Comparison of ENCODE assay signal across 9 mouse cellular contexts in genomic region chr12:15800914-15801570, GRCm38 (mm10). TPM values are rescaled to one million over a fixed set of nuclear protein-coding genes. Genes with fewer than 3 reads are reported as not detected.
A peak's percentile ranks its signal among the peaks of the same experiment; 100 is the strongest.
DNase-seq lines count a peak whose midpoint lies in the region; ATAC-seq and TF ChIP-seq lines count a peak whose summit lies in the region.
"Had no signal": no experiment of that assay in that cellular context is flagged by ENCODE, and none has a peak within 500 bp of the region (broad histone marks: within the 10 kb centered on the region; RNA-seq: fewer than 3 reads in every experiment).

No protein-coding gene starts in this region.

- no peak overlapping the region for H3K27ac ChIP-seq in lung, embryonic 14.5 days (ENCODE audit: low read depth)
- H3K27ac ChIP-seq in heart, embryonic 12.5 days (ENCODE audit: poor library complexity, severe bottlenecking) = peak overlapping the region; percentile 49
- H3K27ac ChIP-seq in liver, embryonic 12.5 days = no peak overlapping the region
- H3K27ac ChIP-seq: liver, embryonic 14.5 days had no signal

- DNase-seq in lung, embryonic 14.5 days = peak; percentile 54
- no peak for DNase-seq in lung, adult 2 months
- peak; percentile 63 for DNase-seq in kidney, postnatal 14 days
- no peak for DNase-seq in adrenal gland, adult 2 months

- H3K4me3 ChIP-seq in lung, embryonic 14.5 days (ENCODE audit: low read depth, low read length) = no peak overlapping the region
- H3K4me3 ChIP-seq in lung, adult 2 months (replicated peaks; ENCODE audit: extremely low read depth, low read depth, low read length) = no peak overlapping the region
- H3K4me3 ChIP-seq in heart, embryonic 12.5 days = no peak overlapping the region
- H3K4me3 ChIP-seq in liver, embryonic 12.5 days = no peak overlapping the region

- H3K36me3 ChIP-seq in lung, embryonic 14.5 days (ENCODE audit: insufficient read depth) = peaks cover 23% of the 10 kb centered on the region; the same call in 1 of the 2 replicates
- H3K36me3 ChIP-seq in heart, embryonic 12.5 days = peaks cover 81% of the 10 kb centered on the region
- H3K36me3 ChIP-seq in liver, embryonic 12.5 days = no peaks in the 10 kb centered on the region

- H3K9ac ChIP-seq in lung, embryonic 14.5 days = no peak overlapping the region
- no peak overlapping the region for H3K9ac ChIP-seq in heart, embryonic 12.5 days
- no peak overlapping the region for H3K9ac ChIP-seq in liver, embryonic 12.5 days
- H3K9ac ChIP-seq: liver, embryonic 14.5 days had no signal

- H3K4me1 ChIP-seq in lung, embryonic 14.5 days (ENCODE audit: insufficient read depth) = 0 out of 2 replicates have a peak, but pooled peaks cover 3% of the 10 kb centered on the region
- H3K4me1 ChIP-seq in lung, adult 2 months (ENCODE audit: control insufficient read depth, insufficient read depth, low read length) = peaks cover 32% of the 10 kb centered on the region
- H3K4me1 ChIP-seq in heart, embryonic 12.5 days (replicated peaks) = peaks cover 65% of the 10 kb centered on the region
- H3K4me1 ChIP-seq in liver, embryonic 12.5 days = no peaks in the 10 kb centered on the region

- 51% methylated on average over 9 of the region's 9 CpGs for whole genome bisulfite sequencing in lung, embryonic 14.5 days
- WGBS in lung, adult 2 months = 54% methylated on average over 9 of the region's 9 CpGs
- 61% methylated on average over 9 of the region's 9 CpGs for WGBS in heart, embryonic 12.5 days
- 56% methylated on average over 9 of the region's 9 CpGs for WGBS in liver, embryonic 12.5 days (ENCODE audit: insufficient replicate concordance)

- no peak for TF ChIP-seq POLR2A in lung, adult 2 months (IDR thresholded peaks at IDR 0.05; ENCODE audit: borderline replicate concordance, extremely low read depth, low read depth, low read length)

- H3K9me3 ChIP-seq in lung, embryonic 14.5 days (ENCODE audit: low read depth, low read length) = no peaks in the 10 kb centered on the region
- no peaks in the 10 kb centered on the region for H3K9me3 ChIP-seq in heart, embryonic 12.5 days (replicated peaks)
- no peaks in the 10 kb centered on the region for H3K9me3 ChIP-seq in liver, embryonic 12.5 days (replicated peaks)

- H3K27me3 ChIP-seq in lung, embryonic 14.5 days (ENCODE audit: insufficient read depth, low read length) = no peaks in the 10 kb centered on the region
- H3K27me3 ChIP-seq in heart, embryonic 12.5 days (replicated peaks) = no peaks in the 10 kb centered on the region
- H3K27me3 ChIP-seq in liver, embryonic 12.5 days (replicated peaks) = no peaks in the 10 kb centered on the region

- no peak overlapping the region for H3K4me2 ChIP-seq in lung, embryonic 14.5 days
- H3K4me2 ChIP-seq in heart, embryonic 12.5 days = no peak overlapping the region
- no peak overlapping the region for H3K4me2 ChIP-seq in liver, embryonic 12.5 days

- TF ChIP-seq CTCF in lung, embryonic 14.5 days (IDR thresholded peaks at IDR 0.05; ENCODE audit: low read depth) = no peak
- TF ChIP-seq CTCF in lung, adult 2 months (IDR thresholded peaks at IDR 0.05; ENCODE audit: insufficient read depth, low read length) = no peak

- peak; percentile 71 for ATAC-seq in lung, embryonic 14.5 days (ENCODE audit: insufficient read depth)
- ATAC-seq in common myeloid progenitor, adult 5-6 weeks (replicated peaks; ENCODE audit: low read depth, poor library complexity, severe bottlenecking) = peak; percentile 51
- ATAC-seq in heart, embryonic 12.5 days (ENCODE audit: insufficient number of reproducible peaks, low FRiP score) = no peak
- ATAC-seq in erythroid progenitor cell, adult 5-6 weeks (replicated peaks; ENCODE audit: low FRiP score, poor library complexity, severe bottlenecking) = no peak
- no peak for ATAC-seq in liver, embryonic 12.5 days

RNA-seq across cellular contexts. Expression of gene Trib2, which starts 15.7 kb away (rescaled TPM):
- 20.8 TPM in 2 replicates for polyA plus RNA-seq in lung, embryonic 14.5 days (2014; fragmentation: Nextera tagmentation; extraction: Ambion mirVana)
- polyA plus RNA-seq in lung, adult 2 months (2012; rRNA removed) = 34.0 and 36.0 TPM in 2 replicates
- total RNA-seq in common myeloid progenitor, adult 5-6 weeks (2017) = 17.9 and 20.4 TPM in 2 replicates
- polyA plus RNA-seq in heart, embryonic 12.5 days (2016; fragmentation: Nextera tagmentation; extraction: Ambion mirVana) = 66.6 and 67.4 TPM in 2 replicates
- total RNA-seq in erythroid progenitor cell, adult 5-6 weeks (2015; ENCODE audit: low replicate concordance) = 4.3 and 8.0 TPM in 2 replicates
- total RNA-seq in erythroid progenitor cell, adult 5-6 weeks (2017; ENCODE audit: low replicate concordance) = 4.5 and 5.3 TPM in 2 replicates
- 10 to 100 TPM; 10.7 to 16.3 TPM for total RNA-seq in adrenal gland, adult 2 months (2021)
- 8.8 and 10.5 TPM in 2 replicates for polyA plus RNA-seq in adrenal gland, adult 2 months (2012; rRNA removed)
- polyA plus RNA-seq in liver, embryonic 12.5 days (2016; fragmentation: Nextera tagmentation; extraction: Ambion mirVana) = 5.0 and 5.2 TPM in 2 replicates

Comparison
In these comparisons a context has a peak if more than half of its experiments do, and no peak if none do; other contexts are left out.
1. DNase-seq: peak in lung, embryonic 14.5 days (single experiment) and kidney, postnatal 14 days (single experiment); none in lung, adult 2 months (single experiment) and adrenal gland, adult 2 months (single experiment).
2. ATAC-seq: peak in lung, embryonic 14.5 days (single experiment) and common myeloid progenitor, adult 5-6 weeks (single experiment); none in heart, embryonic 12.5 days (single experiment), erythroid progenitor cell, adult 5-6 weeks (single experiment) and liver, embryonic 12.5 days (single experiment).